Mouse (Mus musculus): Measurements from ENCODE around the gene Serpinb2.

Serpinb2 gene

DNA sequence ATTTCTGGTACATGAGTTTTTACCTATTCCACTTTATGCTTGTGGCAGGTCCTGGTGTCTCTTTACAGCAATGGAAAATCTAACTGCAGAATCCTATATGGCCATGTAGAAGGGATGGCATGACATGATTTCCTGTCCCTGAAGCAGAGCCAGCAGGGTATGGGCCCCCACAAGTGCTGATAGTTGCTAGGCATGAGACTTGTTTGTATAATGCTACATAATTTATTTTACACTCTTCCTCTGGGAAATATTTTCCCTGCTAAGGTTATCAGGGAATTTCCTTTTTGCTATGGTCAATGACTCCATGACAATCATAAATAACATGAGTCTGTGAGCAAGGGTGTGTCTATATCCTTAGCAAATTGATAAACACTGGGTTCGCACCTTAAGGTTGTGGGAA lies 66.3 kb downstream of the Serpinb2 start:
- in situ Hi-C loops (cut with MboI; ENCODE audit: low sequenced_read_pairs): no loop called here

DNA sequence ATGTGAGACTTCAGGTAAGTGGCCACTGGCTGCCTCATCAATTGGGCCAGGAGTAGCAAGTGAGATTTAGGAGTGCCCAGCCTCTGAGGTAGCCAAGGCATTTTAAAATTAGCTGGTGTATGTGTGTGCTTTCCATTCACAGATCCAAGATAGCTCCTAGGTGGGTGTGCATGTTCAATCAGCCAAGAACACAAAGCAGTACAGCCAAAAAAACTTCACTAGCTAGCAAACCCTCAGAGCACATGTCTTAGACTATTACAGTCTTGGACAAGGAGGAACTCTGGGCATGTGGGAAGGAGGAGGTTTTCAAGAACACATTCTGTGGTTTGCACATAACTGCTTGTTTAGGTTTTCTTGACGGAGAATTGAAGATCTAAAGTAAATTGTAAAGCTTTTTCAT lies 70.0 kb downstream of the Serpinb2 start:
- in situ Hi-C loops (cut with MboI; ENCODE audit: low sequenced_read_pairs): no loop called here

DNA sequence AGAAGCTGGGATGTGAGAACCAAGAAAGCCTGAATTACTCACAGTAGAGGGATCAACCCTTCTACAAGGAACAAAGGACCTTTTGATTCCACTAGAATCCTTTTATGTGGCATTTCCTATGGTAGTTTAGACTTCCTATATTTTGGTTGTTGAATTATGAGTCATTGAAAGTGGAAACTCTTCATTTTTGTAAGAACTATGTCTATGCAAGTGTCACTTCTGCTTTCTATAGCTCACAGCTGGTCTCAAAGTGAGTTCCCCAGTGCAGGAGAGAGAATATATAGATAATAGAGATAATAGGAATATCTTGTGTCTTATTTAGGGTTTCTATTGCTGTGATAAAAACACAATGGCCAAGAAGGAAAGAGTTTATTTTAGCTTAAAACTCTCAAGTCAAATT lies 71.7 kb downstream of the Serpinb2 start:
- in situ Hi-C loops (cut with MboI; ENCODE audit: low sequenced_read_pairs): no loop called here

DNA sequence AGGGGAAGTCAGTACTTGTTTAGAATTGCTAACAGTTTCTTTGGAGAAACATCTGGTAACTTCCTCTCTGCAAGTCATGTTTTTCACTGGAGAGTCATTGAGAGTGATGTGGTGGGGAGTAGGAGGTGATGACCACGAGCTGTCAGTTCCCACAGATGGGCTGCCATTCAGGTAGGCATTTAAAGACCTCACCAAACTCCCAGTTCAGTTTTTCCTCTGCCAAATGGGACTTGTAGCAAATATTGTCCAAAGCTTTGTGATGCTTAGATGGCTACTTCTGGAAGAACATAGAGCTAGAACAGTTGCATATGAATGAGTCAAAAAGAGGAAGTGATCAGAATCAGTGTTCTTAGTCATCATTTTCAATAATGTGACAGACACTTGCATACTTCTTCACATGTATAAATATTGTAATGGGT lies 72.7 kb downstream of the Serpinb2 start:
- in situ Hi-C loops (cut with MboI; ENCODE audit: low sequenced_read_pairs): no loop called here

DNA sequence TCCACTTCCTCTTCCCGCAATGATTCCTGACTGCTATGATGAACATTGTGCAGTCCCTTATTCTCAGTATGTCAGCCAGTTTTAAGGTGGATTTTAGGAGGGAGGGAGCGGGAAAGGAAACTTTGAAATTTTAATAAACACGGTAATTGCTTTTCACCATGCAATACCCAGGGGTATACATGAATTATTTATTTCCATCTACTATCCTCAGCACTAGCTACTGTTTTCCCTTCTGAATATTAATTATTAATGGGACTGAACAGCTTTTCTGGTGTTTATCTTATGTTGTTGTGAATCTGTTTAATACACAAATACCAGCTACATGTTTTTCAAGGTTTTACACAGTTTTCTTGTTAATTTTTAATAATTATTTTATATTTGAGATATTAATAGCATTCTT lies 73.7 kb downstream of the Serpinb2 start:
- in situ Hi-C loops (cut with MboI; ENCODE audit: low sequenced_read_pairs): no loop called here

All from CH12F3 (cell line).